Mouse (Mus musculus) lung, embryonic 14.5 days (tissue): ENCODE results near the gene Txndc11. TPM values are rescaled to one million over a fixed set of nuclear protein-coding genes. Genes with fewer than 3 reads are reported as not detected.

Source experiments
- ATAC-seq: fragments of 200-750 bp; cut with Nextera tagmentation; 2 replicates; pipeline ENCODE4 v1.8.0; 2017; ENCODE audit warnings: mild to moderate bottlenecking, moderate TSS enrichment, moderate library complexity; ENCODE audit not compliant: insufficient read depth
- DNase-seq: peaks from one replicate; pipeline ENCODE4 v3.0.0-alpha.2; 2015
- H3K27ac ChIP-seq: fragments of 300-500 bp; sonication (generic); 2 replicates; pipeline ENCODE4 v1.5.1; 2014; ENCODE audit warnings: low read depth, mild to moderate bottlenecking, moderate library complexity
- H3K27me3 ChIP-seq: fragments of 300-500 bp; sonication (generic); 2 replicates; pipeline ENCODE4 v1.6.1; 2014; ENCODE audit warnings: low read length, control low read depth; ENCODE audit not compliant: insufficient read depth
- H3K36me3 ChIP-seq: fragments of 300-500 bp; sonication (generic); 2 replicates; pipeline ENCODE4 v1.6.1; 2014; ENCODE audit warnings: control low read depth; ENCODE audit not compliant: insufficient read depth
- H3K4me1 ChIP-seq: fragments of 300-500 bp; sonication (generic); 2 replicates; pipeline ENCODE4 v1.6.1; 2014; ENCODE audit warnings: antibody characterized with exemption, control low read depth; ENCODE audit not compliant: insufficient read depth
- H3K4me2 ChIP-seq: fragments of 300-500 bp; sonication (generic); 2 replicates; pipeline ENCODE4 v1.6.1; 2014; ENCODE audit warnings: mild to moderate bottlenecking
- H3K4me3 ChIP-seq: fragments of 300-500 bp; sonication (generic); 2 replicates; pipeline ENCODE4 v1.5.1; 2014; ENCODE audit warnings: low read depth, low read length
- H3K9ac ChIP-seq: fragments of 300-500 bp; sonication (generic); 2 replicates; pipeline ENCODE4 v1.6.1; 2014
- H3K9me3 ChIP-seq: fragments of 300-500 bp; sonication (generic); 2 replicates; pipeline ENCODE4 v1.6.1; 2016; ENCODE audit warnings: low read depth, low read length, control low read depth
- CTCF ChIP-seq: IDR thresholded peaks from 2 replicates; pipeline ENCODE4 v1.5.1; 2016; ENCODE audit warnings: antibody characterized with exemption, low read depth
- WGBS: fragments of 180-500 bp; shearing (Covaris S2); extraction: QIAGEN DNeasy Blood & Tissue Kit; methylation state at CpG from one replicate; pipeline ENCODE4 v1.1.7; 2014; 5-methylcytosine and 5-hydroxymethylcytosine counted together
- polyA plus RNA-seq: library from polyadenylated mRNA; unstranded; fragments of >200 nt; fragmentation: Nextera tagmentation; extraction: Ambion mirVana; gene quantifications from 2 replicates; pipeline ENCODE4 v1.2.1, GENCODE M21; 2014

Gene Txndc11
- polyA plus RNA-seq, 1 experiment from 2014 or later, result 38.2 TPM

DNA sequence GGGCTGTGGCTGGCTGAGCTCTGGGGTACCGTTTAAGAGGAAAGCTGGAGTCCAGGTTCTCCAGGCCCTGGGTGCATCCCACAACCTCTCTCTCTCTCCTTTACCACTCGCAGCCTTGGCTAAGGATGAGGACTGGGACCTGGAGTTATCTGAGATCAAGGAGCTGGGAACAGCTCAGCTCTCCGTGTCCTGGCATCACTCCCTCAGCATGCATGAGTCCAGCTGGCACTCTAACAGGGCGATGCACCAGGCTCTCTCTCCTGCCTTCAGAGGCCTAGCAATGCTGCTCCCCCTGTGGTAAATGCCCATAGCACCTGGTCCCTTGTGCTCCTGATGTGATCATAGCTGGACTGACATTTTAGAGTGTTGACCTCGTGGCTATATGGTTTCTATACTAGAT, 63.3 kb downstream of the Txndc11 start:
- Histone ChIP-seq H3K4me2 (no peak overlapping the region), H3K9ac (no peak overlapping the region), H3K9me3 (no peaks in the 10 kb centered on the region), H3K4me1 (peaks cover 16% of the 10 kb centered on the region), H3K27me3 (no peaks in the 10 kb centered on the region), H3K36me3 (peaks cover 53% of the 10 kb centered on the region), H3K27ac (no peak overlapping the region), H3K4me3 (no peak overlapping the region)
- 74% methylated on average over 5 of the region's 5 CpGs for WGBS
- TF ChIP-seq CTCF, result no peak
- no peak for ATAC-seq
- no peak for DNase-seq

DNA sequence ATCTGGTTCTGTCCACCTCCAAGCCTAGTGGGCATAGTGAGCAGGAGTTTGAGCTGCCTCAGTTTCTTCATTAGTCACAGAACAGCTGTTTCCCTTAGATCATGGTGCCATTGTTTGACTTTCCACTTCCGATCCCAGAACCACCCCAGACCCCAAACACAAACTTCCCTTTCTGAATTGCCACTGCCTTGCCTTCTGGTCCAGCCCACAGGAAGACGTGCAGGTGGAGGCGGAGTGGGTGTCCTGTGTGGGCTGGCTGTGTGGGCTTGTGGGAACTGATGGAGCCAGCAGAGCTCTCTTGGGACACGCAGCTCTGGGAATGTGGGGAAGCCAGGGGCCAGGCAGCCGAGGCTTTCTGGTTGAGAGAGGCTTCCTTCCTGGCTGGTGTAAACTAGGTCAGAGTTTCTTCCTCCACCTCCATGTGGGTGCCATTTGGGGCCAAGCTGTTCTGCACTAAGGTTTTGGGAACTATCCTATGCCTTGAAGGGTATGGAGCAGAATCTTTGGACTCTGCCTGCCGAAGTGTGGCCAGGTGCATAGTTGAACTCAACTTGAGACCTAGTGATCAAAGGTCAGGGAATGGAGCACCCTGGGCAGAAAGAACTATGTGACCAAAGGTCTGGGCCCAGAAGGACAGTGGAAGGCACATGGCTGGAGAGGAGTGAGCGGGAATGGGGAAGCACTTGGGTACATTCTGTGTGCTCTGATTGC, 64.6 kb downstream of the Txndc11 start:
- Histone ChIP-seq H3K4me1 (peaks cover 24% of the 10 kb centered on the region), H3K9me3 (no peaks in the 10 kb centered on the region), H3K27ac (peak overlapping the region; percentile 48; the same call in 1 of the 2 replicates), H3K36me3 (peaks cover 40% of the 10 kb centered on the region), H3K27me3 (no peaks in the 10 kb centered on the region), H3K9ac (no peak overlapping the region), H3K4me2 (peak overlapping the region; percentile 25), H3K4me3 (no peak overlapping the region)
- no peak for ATAC-seq
- WGBS, result 54% methylated on average over 7 of the region's 7 CpGs
- TF ChIP-seq CTCF, result no peak
- DNase-seq, result peak; percentile 29

DNA sequence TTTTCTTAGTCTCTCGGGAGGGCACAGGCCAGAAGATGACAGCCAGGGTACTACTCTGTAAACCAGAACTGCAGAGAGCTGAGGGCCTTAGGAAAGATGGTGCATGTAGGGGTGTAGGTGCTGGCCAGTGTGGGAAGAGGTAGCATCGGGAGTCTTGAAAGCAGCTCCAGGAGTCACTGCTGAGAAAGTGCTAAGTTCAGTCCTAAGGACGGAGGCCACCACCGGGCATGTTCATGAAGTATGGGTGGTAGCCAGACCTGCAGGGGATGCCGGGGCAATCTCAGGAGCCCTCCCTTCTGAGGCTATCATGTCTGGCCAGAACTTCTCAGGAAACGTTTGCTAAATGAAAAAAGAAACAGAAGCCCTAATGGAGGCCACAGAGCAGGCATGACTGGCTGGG, 65.2 kb downstream of the Txndc11 start:
- Histone ChIP-seq H3K4me3 (no peak overlapping the region), H3K27ac (peak overlapping the region; percentile 48; the same call in 1 of the 2 replicates), H3K9ac (no peak overlapping the region), H3K4me1 (peaks cover 24% of the 10 kb centered on the region), H3K36me3 (peaks cover 34% of the 10 kb centered on the region), H3K9me3 (no peaks in the 10 kb centered on the region), H3K4me2 (peak overlapping the region; percentile 25; the same call in 1 of the 2 replicates), H3K27me3 (no peaks in the 10 kb centered on the region)
- DNase-seq, result no peak
- WGBS, result 47% methylated on average over 6 of the region's 6 CpGs
- ATAC-seq, result no peak
- TF ChIP-seq CTCF, result no peak

DNA sequence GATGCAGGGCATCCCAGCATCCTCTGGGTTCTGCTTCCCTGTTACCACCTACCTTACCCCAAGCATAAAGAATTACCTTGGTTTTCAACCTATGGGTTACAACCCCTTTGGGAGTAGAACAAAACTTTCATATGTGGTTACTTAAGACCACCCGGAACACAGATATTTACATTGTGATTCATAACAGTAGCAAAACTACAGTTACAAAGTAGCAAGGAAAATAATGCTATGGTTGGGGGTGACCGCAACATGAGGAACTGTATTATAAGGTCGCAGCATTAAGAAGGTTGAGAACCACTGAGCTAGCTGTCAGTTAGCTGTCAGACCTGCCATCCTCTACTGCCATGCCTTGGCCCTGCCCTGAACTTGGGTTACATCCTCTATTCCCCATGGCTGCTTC, 65.8 kb downstream of the Txndc11 start:
- DNase-seq, result no peak
- no peak for ATAC-seq
- peaks cover 29% of the 10 kb centered on the region for H3K36me3 ChIP-seq
- no peak for TF ChIP-seq CTCF
- H3K9me3 ChIP-seq, result no peaks in the 10 kb centered on the region
- no peak overlapping the region for H3K4me3 ChIP-seq
- 92% methylated on average over 3 of the region's 3 CpGs for WGBS
- no peak overlapping the region for H3K27ac ChIP-seq
- H3K4me2 ChIP-seq, result peak overlapping the region; percentile 68
- no peak overlapping the region for H3K9ac ChIP-seq
- peaks cover 26% of the 10 kb centered on the region for H3K4me1 ChIP-seq
- H3K27me3 ChIP-seq, result no peaks in the 10 kb centered on the region

DNA sequence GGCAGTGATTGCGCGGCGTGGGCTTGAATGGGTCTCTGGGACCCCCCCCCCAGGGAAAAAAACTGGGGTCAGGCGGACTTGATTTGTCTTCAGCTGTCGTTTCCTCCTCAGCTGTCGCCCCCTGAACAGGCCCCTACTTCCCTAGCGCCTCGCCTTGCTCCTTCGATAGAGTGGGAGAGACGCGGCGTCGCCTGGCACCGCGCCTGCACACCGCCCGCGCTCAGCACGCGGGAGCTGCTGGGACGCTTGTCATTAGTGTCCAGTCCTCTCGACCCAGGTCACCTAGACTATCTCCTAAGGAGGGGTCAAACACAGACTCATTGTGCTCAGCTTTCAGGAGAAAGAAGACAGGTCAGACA, 67.6 kb downstream of the Txndc11 start:
- Histone ChIP-seq H3K27ac (peak overlapping the region; percentile 96), H3K9ac (peak overlapping the region; percentile 92), H3K36me3 (peaks cover 10% of the 10 kb centered on the region), H3K4me3 (peak overlapping the region; percentile 86), H3K4me1 (peaks cover 35% of the 10 kb centered on the region), H3K9me3 (no peaks in the 10 kb centered on the region), H3K27me3 (no peaks in the 10 kb centered on the region), H3K4me2 (peak overlapping the region; percentile 68)
- TF ChIP-seq CTCF, result no peak
- ATAC-seq, result peak; percentile 35; the same call in 1 of the 2 replicates
- under 1% methylated on average over 22 of the region's 22 CpGs for WGBS
- DNase-seq, result peak; percentile 89

DNA sequence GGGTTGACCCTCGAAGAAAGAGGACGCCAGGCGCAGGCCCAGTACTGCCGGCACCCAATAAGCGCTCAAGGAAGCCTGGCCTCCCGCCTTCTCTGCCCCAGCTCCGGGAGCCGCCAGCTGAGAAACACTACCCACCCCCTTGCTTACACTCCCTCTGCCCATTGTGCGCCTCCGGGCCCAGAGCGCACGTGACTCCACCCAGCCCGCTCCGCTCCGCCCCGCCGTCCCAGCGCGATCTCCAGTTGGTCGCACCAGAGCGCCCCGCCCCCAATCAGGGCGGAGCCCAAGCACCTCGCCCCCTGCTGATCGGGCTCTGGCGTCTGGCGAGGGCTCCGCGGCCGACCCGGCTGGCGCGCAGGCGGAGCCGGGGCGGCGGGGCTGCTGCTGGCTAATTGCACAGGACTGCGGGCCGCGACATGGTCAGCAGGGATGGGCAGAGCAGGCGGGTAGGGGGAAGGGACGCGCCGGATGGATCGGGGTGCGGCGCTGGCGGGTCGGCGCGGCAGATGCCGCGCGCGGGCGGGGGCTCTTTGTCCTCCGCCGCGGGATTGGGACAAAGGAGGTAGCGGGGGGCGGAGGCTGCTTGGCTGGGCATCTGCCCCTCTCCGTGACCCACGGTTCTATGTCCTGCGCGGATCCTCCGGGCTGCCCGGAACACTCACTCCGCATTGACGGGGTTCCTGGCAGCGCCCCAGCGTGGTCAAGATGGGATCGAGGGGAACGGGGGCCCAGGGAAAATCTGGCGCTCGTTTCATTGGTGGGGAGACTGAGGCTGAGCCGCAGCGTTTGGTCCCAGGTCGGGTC, 68.2 kb downstream of the Txndc11 start, which contains the start of gene Litaf:
Gene Litaf, minus strand, starts transcription at position 129 of the 804 bp plus-strand sequence.
- peak within 1 kb of the TSS; percentile 68 for H3K4me2 ChIP-seq
- no peaks in the 10 kb centered on the region for H3K9me3 ChIP-seq
- under 1% methylated on average over 78 of the region's 78 CpGs for WGBS
- H3K4me3 ChIP-seq, result peak within 1 kb of the TSS; percentile 86
- peak; percentile 3; the same call in 1 of the 2 replicates for TF ChIP-seq CTCF
- peak within 1 kb of the TSS; percentile 92 for H3K9ac ChIP-seq
- H3K27me3 ChIP-seq, result no peaks in the 10 kb centered on the region
- peaks cover 35% of the 10 kb centered on the region for H3K4me1 ChIP-seq
- DNase-seq, result peak; percentile 100
- H3K36me3 ChIP-seq, result 0 out of 2 replicates have a peak, but pooled peaks cover 4% of the 10 kb centered on the region
- H3K27ac ChIP-seq, result peak within 1 kb of the TSS; percentile 96
- ATAC-seq, result peak; percentile 95

DNA sequence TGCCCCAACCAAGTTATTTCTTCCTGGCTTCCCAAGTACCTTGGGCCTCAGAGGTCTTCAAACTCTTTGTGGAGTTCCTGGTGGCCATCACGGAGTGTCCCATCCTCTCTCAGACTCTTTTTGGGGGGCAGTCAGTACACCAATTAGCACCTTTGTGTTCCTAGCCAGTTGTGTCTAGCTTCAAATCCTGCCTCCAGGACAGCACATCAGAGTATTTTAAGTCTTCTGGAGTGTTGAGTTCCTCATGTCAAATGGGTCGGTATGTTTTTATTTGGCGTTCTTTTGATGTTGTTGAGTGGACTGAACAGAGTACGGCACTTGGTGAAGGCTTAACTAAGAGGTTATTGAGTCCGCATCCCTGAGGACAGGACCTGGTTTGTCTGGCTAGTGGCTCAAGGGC, 69.0 kb downstream of the Txndc11 start:
- Histone ChIP-seq H3K36me3 (no peaks in the 10 kb centered on the region), H3K9ac (peak overlapping the region; percentile 40), H3K4me2 (peak overlapping the region; percentile 68), H3K27me3 (no peaks in the 10 kb centered on the region), H3K27ac (peak overlapping the region; percentile 96), H3K4me1 (peaks cover 35% of the 10 kb centered on the region), H3K9me3 (no peaks in the 10 kb centered on the region), H3K4me3 (peak overlapping the region; percentile 86)
- WGBS, result 49% methylated on average over 5 of the region's 5 CpGs
- TF ChIP-seq CTCF, result no peak
- DNase-seq, result no peak
- ATAC-seq, result no peak
